Mouse (Mus musculus) testis, adult 2 months (tissue): ENCODE data around the gene Bhlha15. TPM values are rescaled to one million over a fixed set of nuclear protein-coding genes. Genes with fewer than 3 reads are reported as not detected.

ENCODE experiments used
- H3K27ac ChIP-seq: fragments of 200-500 bp; 2 replicates; pipeline ENCODE4 v1.5.1; 2012; ENCODE audit warnings: low read depth, low read length; ENCODE audit not compliant: control insufficient read depth, insufficient read depth
- H3K27me3 ChIP-seq: fragments of 200-500 bp; 2 replicates; pipeline ENCODE4 v1.6.1; 2012; ENCODE audit warnings: mild to moderate bottlenecking, low read length, moderate library complexity; ENCODE audit not compliant: control insufficient read depth, insufficient read depth
- H3K36me3 ChIP-seq: fragments of 200-500 bp; 2 replicates; pipeline ENCODE4 v1.6.1; 2012; ENCODE audit warnings: mild to moderate bottlenecking, low read length; ENCODE audit not compliant: control insufficient read depth, insufficient read depth
- H3K4me1 ChIP-seq: fragments of 200-500 bp; 2 replicates; pipeline ENCODE4 v1.6.1; 2012; ENCODE audit warnings: low read length; ENCODE audit not compliant: control insufficient read depth, insufficient read depth
- H3K4me3 ChIP-seq: fragments of 200-500 bp; 2 replicates; pipeline ENCODE4 v1.5.1; 2012; ENCODE audit warnings: low read depth, mild to moderate bottlenecking, low read length, moderate library complexity, mixed read lengths; ENCODE audit not compliant: control insufficient read depth
- CTCF ChIP-seq: fragments of 200-500 bp; IDR thresholded peaks from 2 replicates; pipeline ENCODE4 v1.5.1; 2012; ENCODE audit warnings: low read depth, mild to moderate bottlenecking, inconsistent platforms, low read length, moderate library complexity; ENCODE audit not compliant: control insufficient read depth, insufficient read depth, insufficient replicate concordance
- POLR2A ChIP-seq: fragments of 200-500 bp; IDR thresholded peaks from 2 replicates; pipeline ENCODE4 v1.6.1; 2012; ENCODE audit warnings: low read depth, mild to moderate bottlenecking, inconsistent platforms, low read length, moderate library complexity; ENCODE audit not compliant: control insufficient read depth
- polyA plus RNA-seq: library from polyadenylated mRNA; depleted of rRNA; stranded (reverse); fragments of >200 nt; gene quantifications from 2 replicates; pipeline ENCODE4 v1.2.3, GENCODE M21; 2012

Gene Bhlha15
- polyA plus RNA-seq, 1 experiment, result 0.16 TPM

- peaks cover 3% of the 10 kb centered on the region for H3K36me3 ChIP-seq
- H3K4me1 ChIP-seq, result no peaks in the 10 kb centered on the region
- no peaks in the 10 kb centered on the region for H3K27me3 ChIP-seq
- H3K27ac ChIP-seq, result no peak overlapping the region
- TF ChIP-seq POLR2A (no peak), CTCF (no peak)
- no peak overlapping the region for H3K4me3 ChIP-seq
These were observed 27.8 kb upstream of the Bhlha15 start for GRCm38 (mm10) chr5:144162080-144162812.

GRCm38 (mm10) chr5:144162813-144163517 lies 27.1 kb upstream of the Bhlha15 start:
- H3K27ac ChIP-seq, result no peak overlapping the region
- H3K27me3 ChIP-seq, result no peaks in the 10 kb centered on the region
- TF ChIP-seq POLR2A, result no peak
- no peaks in the 10 kb centered on the region for H3K4me1 ChIP-seq
- H3K4me3 ChIP-seq, result no peak overlapping the region
- peaks cover 3% of the 10 kb centered on the region for H3K36me3 ChIP-seq

- Histone ChIP-seq H3K27ac (no peak overlapping the region), H3K4me1 (no peaks in the 10 kb centered on the region), H3K4me3 (no peak overlapping the region), H3K36me3 (peaks cover 5% of the 10 kb centered on the region), H3K27me3 (no peaks in the 10 kb centered on the region)
- TF ChIP-seq CTCF, result no peak
- no peak for TF ChIP-seq POLR2A
These were observed 24.3 kb upstream of the Bhlha15 start for GRCm38 (mm10) chr5:144165756-144166155.

GRCm38 (mm10) chr5:144169275-144169975 lies 20.7 kb upstream of the Bhlha15 start:
- no peaks in the 10 kb centered on the region for H3K4me1 ChIP-seq
- no peaks in the 10 kb centered on the region for H3K27me3 ChIP-seq
- peaks cover 4% of the 10 kb centered on the region for H3K36me3 ChIP-seq
- H3K4me3 ChIP-seq, result no peak overlapping the region
- H3K27ac ChIP-seq, result no peak overlapping the region
- TF ChIP-seq POLR2A (no peak), CTCF (no peak)

GRCm38 (mm10) chr5:144173648-144174047 lies 16.4 kb upstream of the Bhlha15 start:
- Histone ChIP-seq H3K27ac (no peak overlapping the region), H3K4me1 (no peaks in the 10 kb centered on the region), H3K36me3 (peaks cover 5% of the 10 kb centered on the region), H3K4me3 (no peak overlapping the region), H3K27me3 (no peaks in the 10 kb centered on the region)
- TF ChIP-seq CTCF (no peak), POLR2A (no peak)

- TF ChIP-seq CTCF, result no peak
- no peak for TF ChIP-seq POLR2A
- H3K27me3 ChIP-seq, result no peaks in the 10 kb centered on the region
- no peak overlapping the region for H3K27ac ChIP-seq
- no peak overlapping the region for H3K4me3 ChIP-seq
- H3K4me1 ChIP-seq, result no peaks in the 10 kb centered on the region
- peaks cover 4% of the 10 kb centered on the region; the same call in 1 of the 2 replicates for H3K36me3 ChIP-seq
These were observed 11.9 kb upstream of the Bhlha15 start for GRCm38 (mm10) chr5:144178216-144178615.

- H3K4me3 ChIP-seq, result no peak overlapping the region
- TF ChIP-seq POLR2A (no peak), CTCF (no peak)
- peaks cover 2% of the 10 kb centered on the region for H3K36me3 ChIP-seq
- H3K27me3 ChIP-seq, result no peaks in the 10 kb centered on the region
- H3K4me1 ChIP-seq, result no peaks in the 10 kb centered on the region
- H3K27ac ChIP-seq, result no peak overlapping the region
These were observed 8.8 kb upstream of the Bhlha15 start for GRCm38 (mm10) chr5:144181249-144181648.
